Mouse (Mus musculus): ENCODE results near the gene Rhbg.

The Rhbg gene

GRCm38 (mm10) chr3:88262346-88262745 is 7.8 kb upstream of the Rhbg start:
- no peak for DNase-seq (ENCODE audit: low spot score in 2 of 2)

DNA sequence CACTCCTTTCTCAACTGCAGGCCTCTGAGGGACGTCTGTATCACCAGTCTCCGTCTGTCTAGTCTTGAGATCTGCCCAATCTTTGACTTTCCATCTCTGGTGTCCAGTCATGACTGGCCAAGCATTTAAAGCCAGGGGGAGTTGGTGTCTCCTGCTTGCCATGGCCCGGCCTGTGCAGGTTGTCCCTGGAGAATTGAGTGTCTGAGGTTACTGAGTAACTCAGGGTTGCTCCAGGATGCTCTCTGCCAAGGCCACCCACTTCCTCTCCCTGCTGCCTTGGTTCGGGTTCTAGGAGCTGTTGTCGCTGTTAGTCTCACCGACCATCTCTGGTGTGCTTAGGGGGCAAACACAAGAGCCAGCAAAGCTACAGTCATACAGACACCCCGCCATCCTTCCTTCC is 1.9 kb upstream of the Rhbg start:
- DNase-seq (ENCODE audit: low spot score in 2 of 2), result no peak

DNA sequence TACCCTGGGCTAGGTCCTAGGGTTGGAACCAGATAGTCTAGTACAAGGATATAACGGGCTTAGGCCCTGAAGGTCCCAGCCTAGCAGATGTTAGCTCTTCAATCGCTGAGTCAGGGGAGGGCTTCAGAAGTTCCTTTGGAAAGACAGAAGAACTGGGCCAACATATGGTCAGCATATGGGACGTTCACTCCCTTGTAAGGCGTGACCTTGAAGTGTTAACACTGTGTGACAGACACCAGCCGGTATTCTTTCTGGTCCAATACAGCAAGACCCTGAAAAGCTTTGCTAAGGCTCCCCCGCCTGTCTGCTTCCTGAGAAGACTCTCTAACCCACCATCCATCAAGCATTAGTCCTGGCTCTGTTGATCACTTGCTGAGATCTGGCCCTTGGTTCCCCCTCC is 1.4 kb upstream of the Rhbg start:
- no peak for DNase-seq (ENCODE audit: low spot score in 2 of 2)

DNA sequence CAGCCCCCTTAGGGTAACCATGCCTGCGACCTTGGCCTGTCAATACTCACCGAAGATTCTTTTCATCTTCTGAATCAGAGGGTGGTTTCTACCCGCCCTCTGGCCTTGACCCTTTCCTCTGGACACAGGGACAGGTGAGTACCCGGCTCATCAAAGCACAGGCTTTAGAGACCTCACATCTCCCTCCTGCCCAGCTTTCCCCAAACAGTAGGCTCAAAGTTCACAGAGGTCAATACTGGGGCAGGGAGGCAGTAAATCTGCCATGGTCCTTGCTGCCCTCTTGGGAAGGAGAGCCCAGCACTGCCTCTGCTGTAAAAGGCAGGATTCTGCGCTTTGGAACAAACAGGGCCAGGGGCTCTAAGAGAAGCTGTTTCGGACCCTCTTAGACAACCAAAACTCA is 1.8 kb downstream of the Rhbg start:
- DNase-seq (ENCODE audit: low spot score in 2 of 2), result no peak

- no peak for DNase-seq (ENCODE audit: low spot score in 2 of 2)
Observed at GRCm38 (mm10) chr3:88248406-88248805, 6.1 kb downstream of the Rhbg start.

- no peak for DNase-seq (ENCODE audit: low spot score in 2 of 2)
Observed at GRCm38 (mm10) chr3:88247666-88248065, 6.8 kb downstream of the Rhbg start.

GRCm38 (mm10) chr3:88245811-88246210 is 8.7 kb downstream of the Rhbg start:
- DNase-seq (ENCODE audit: low spot score in 2 of 2), result peak; percentile 76 to 93

- DNase-seq (ENCODE audit: low spot score in 2 of 2), result peak; percentile 58 to 80
Observed at GRCm38 (mm10) chr3:88244071-88244470, 10.4 kb downstream of the Rhbg start.

GRCm38 (mm10) chr3:88242531-88242930 is 12.0 kb downstream of the Rhbg start:
- peak; percentile 66 to 89 for DNase-seq (ENCODE audit: low spot score in 2 of 2)

GRCm38 (mm10) chr3:88241045-88241786 is 13.3 kb downstream of the Rhbg start:
- no peak for DNase-seq (ENCODE audit: low spot score in 2 of 2)

DNA sequence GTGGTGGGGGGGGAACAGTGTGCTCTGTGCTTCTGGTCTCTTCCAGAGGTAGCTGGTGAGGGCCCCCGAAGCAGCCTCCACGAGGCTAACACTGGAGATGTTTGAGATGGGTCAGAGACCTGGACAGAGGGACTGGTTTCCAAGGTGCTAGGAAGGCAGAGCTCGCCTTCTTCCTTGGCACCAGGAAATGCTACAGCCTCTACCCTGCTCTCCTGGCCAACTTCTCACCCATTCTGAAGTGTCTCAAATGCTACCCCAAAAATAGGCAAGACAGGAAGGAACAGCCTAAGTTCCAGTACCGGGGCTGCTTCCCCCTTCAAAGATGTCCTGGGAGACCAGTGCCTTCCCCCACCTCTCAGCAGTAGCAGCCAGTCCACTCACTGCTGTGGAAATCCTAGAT is 15.1 kb downstream of the Rhbg start:
- DNase-seq (ENCODE audit: low spot score in 2 of 2), result no peak

DNA sequence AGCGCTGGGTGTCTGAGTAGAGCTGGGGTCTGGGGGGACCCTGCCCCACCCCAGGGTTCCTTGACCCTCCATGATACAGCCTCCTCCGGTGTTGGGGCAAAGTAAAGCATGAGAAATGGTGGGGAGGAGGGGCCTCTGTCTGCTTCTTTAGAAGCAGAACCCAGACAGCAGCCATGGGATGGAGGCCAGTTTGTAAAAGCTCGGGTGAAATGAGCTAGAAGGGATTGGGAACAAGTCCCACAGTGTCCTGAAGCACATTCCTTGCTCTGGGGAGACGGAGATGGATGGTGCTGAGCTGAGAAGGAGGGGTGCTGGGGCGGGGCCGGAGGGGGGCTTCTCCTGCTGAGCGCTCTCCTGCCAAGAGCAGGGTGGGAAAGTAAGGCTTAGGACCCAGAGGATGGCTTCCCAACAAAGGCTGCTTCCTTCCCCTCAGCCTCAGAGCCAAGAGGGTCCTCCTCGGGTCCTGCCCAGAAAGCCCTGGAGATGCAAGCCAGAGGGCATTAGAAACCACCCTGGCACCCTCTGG is 15.6 kb downstream of the Rhbg start:
- no peak for DNase-seq (ENCODE audit: low spot score in 2 of 2)

DNA sequence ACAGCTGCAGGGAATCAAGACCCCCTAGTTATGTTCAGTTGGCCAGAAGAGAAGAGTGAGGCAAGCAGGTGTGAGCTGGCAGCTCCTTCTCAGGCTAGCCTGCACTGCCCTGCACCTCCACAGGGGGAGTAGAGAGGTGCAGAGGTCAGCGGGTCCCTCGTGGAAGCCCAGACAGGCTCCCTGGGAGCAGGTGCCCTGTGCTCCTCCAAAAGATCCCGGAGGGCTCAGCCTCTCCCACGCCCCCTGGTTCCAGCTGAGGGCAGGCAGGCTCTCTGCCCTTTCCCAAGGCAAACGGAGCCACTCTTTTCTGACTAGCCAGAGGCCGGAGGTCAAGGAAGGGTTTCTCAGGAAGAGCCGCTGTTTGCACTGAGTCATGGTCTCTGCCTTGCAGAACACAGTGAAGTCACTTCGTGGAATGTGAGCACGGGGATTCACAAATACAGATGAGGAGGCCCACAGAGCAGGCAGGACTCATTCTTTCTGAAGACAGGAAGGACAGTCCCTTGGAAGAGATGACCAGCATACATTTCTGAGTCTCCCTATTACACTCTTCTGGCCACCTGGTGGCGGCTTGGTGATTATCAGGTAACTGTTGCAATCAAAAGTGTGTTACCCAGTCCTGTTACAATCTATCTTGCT is 16.8 kb downstream of the Rhbg start:
- peak; percentile 49 to 83 for DNase-seq (ENCODE audit: low spot score in 2 of 2)

- DNase-seq (ENCODE audit: low spot score in 2 of 2), result no peak
Observed at GRCm38 (mm10) chr3:88237161-88237555, 17.4 kb downstream of the Rhbg start.

- DNase-seq (ENCODE audit: low spot score in 2 of 2), result no peak
Observed at GRCm38 (mm10) chr3:88235616-88236015, 18.9 kb downstream of the Rhbg start.

GRCm38 (mm10) chr3:88235216-88235615 is 19.3 kb downstream of the Rhbg start:
- peak; percentile 40 to 74 for DNase-seq (ENCODE audit: low spot score in 2 of 2)

DNA sequence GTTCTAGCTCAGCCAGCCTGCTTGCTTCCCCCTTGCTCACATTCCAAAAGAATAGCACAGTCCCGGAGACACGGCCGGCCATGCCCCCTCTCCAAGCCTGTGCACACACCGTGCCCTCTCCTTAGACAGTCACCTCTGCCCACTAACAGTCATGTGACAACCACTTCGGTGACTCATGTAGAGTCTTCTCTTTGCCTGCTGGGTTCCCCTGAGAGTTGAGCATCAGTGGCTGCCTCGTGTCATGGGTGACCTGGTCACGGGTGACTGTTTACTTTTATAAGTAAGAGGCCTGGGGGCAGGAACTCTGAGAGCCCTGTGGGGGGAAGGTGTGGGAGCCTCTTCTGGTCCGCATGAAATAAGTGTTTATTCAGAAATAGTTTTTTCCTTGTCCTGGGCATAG is 20.5 kb downstream of the Rhbg start:
- no peak for DNase-seq (ENCODE audit: low spot score in 2 of 2)

GRCm38 (mm10) chr3:88232851-88233649 is 21.5 kb downstream of the Rhbg start:
- DNase-seq (ENCODE audit: low spot score in 2 of 2), result no peak

GRCm38 (mm10) chr3:88232301-88232702 is 22.2 kb downstream of the Rhbg start:
- no peak for DNase-seq (ENCODE audit: low spot score in 2 of 2)

GRCm38 (mm10) chr3:88231061-88231641 is 23.4 kb downstream of the Rhbg start:
- no peak for DNase-seq (ENCODE audit: low spot score in 2 of 2)

- DNase-seq (ENCODE audit: low spot score in 2 of 2), result no peak
Observed at GRCm38 (mm10) chr3:88230262-88231047, 24.1 kb downstream of the Rhbg start.
